Mouse (Mus musculus) megakaryocyte-erythroid progenitor cell, adult 5-6 weeks (primary cell): ENCODE data around the gene Dhrs4. TPM values are rescaled to one million over a fixed set of nuclear protein-coding genes. Genes with fewer than 3 reads are reported as not detected.

Source experiments
- ATAC-seq: replicated peaks from 2 replicates; pipeline ENCODE4 v1.8.0; 2016; ENCODE audit warnings: mild to moderate bottlenecking, inconsistent platforms; ENCODE audit not compliant: severe bottlenecking, poor library complexity, low FRiP score, low TSS enrichment
- total RNA-seq, 2 experiments: library from RNA; stranded (forward) in 1 of 2; stranded (reverse) in 1 of 2; fragments of 200-1000, 215-1000 nt in 1 of 2; fragments of >200 nt in 1 of 2; fragmentation: Nextera tagmentation in 1 of 2; gene quantifications; 2 replicates each; pipeline ENCODE4 v1.2.3; 2014 to 2017

Gene Dhrs4
- total RNA-seq, 2 experiments from 2014 or later = 133 to 189 TPM

DNA sequence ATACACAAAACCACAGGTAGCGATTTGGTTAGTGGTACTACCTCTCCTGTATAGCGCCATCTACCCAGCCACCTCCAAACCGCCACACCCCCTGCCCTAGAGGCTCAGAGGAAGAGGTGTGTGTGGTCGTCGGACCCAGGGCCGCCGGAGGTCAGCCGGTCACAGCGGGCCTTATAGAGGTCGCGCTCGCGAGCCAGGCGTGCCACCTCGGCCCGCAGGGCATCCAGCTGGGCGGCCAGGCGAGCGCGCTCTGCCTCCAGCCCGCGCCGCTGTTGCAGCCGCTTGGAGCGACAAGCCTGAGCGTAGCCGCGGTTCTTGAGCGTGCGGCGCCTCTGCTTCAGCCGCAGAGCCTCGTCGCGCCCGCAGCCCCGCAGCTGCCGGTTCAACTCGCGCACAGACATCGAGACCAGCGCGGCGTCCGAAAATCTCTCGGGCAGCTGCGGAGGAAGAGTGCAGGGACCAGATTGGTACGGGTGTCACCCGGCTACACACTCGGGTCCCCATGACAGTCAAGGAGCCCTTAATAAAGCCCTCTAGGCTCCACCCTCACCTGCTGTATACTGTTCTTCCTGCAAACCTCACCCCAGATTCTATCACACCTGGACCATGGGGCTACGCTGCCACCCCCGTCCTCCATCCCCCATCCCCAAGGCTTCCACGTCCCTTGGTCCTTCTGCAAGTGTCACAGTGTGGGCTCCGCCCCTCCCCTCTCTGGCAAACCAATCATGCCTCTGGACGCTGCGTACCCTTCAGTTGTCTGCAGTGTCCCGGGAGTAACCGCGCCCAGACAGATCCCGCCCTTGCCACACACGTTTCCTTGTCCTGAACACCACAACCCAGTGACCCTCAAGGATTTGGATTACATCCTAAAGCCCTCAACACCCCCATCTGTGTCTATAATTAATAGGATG, 42.1 kb downstream of the Dhrs4 start:
- no peak for ATAC-seq

GRCm38 (mm10) chr14:55524062-55524461, 45.5 kb downstream of the Dhrs4 start:
- no peak for ATAC-seq

GRCm38 (mm10) chr14:55524785-55525184, 46.2 kb downstream of the Dhrs4 start, which contains the start of gene Nrl:
TSS of gene Nrl (minus strand) at chr14:55524981.
- no peak for ATAC-seq

GRCm38 (mm10) chr14:55526674-55527073, 48.1 kb downstream of the Dhrs4 start:
- no peak for ATAC-seq

DNA sequence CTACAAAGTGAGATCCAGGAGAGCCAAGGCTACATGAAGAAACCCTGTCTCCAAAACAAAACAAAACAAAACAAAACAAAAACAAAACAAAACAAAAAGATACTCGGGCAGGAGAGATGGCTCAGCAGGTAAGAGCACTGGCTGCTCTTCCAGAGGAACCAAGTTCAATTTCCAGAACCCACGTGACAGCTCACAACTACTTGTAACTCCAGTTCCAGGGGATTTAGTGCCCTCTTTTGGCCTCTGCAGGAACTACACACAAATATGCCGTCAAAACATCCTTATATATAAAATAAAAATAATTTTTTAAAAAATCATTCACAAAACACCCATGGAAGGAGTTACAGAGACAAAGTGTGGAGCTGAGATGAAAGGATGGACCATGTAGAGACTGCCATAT, 49.4 kb downstream of the Dhrs4 start:
- no peak for ATAC-seq

DNA sequence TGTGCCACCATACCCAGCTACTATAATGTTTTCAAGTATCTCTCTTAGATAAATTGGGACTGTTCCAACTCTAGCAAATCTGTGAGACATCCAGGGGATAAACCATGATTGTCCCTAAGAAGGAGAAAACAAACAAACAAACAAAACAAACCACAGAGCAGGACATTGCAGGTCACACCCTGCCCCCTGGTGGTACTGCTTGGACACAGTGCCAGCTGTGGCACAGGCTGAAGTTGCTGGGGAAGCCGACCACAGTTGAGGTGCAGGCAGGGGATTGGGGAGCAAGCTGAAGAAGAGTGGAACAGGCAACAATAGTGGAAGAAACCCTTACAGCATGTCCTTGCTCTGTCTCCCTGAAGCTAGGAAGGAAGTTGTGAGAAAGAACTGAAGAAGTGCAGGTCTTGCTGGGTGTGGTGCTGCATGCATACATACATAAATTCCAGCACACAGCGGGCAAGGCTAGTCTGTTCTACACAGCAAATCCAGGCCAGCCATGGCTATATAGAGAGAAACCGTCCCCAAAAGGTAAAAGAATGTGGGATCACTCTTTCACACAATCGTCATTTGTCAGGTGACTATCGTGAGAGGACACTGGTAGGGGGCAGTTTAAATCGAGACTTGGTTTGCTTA, 57.7 kb downstream of the Dhrs4 start:
- 0 out of 2 replicates have a peak, but pooled peaks have one; percentile 28 for ATAC-seq

Other genes starting within 250 kb of the Dhrs4 start
- 0.77 and 1.3 TPM in 2 replicates for gene Carmil3, start 11.9 kb downstream of the Dhrs4 start, total RNA-seq (2014; fragmentation: Nextera tagmentation)
- gene Carmil3, start 11.9 kb downstream of the Dhrs4 start, total RNA-seq (2017) = 0.42 and 0.70 TPM in 2 replicates
- not detected in 2 replicates for gene Cpne6, start 31.7 kb downstream of the Dhrs4 start, total RNA-seq (2014; fragmentation: Nextera tagmentation)
- not detected in 2 replicates for gene Cpne6, start 31.7 kb downstream of the Dhrs4 start, total RNA-seq (2017)
- not detected in 2 replicates for gene Nrl, start 46.2 kb downstream of the Dhrs4 start, total RNA-seq (2014; fragmentation: Nextera tagmentation)
- gene Nrl, start 46.2 kb downstream of the Dhrs4 start, total RNA-seq (2017) = not detected in 2 replicates
- gene Pck2, start 61.5 kb downstream of the Dhrs4 start, total RNA-seq (2014; fragmentation: Nextera tagmentation) = 66.0 and 88.0 TPM in 2 replicates
- gene Pck2, start 61.5 kb downstream of the Dhrs4 start, total RNA-seq (2017) = 48.7 and 55.6 TPM in 2 replicates
- 41.6 and 45.9 TPM in 2 replicates for gene Dcaf11, start 81.2 kb downstream of the Dhrs4 start, total RNA-seq (2014; fragmentation: Nextera tagmentation)
- gene Dcaf11, start 81.2 kb downstream of the Dhrs4 start, total RNA-seq (2017) = 48.3 and 115 TPM in 2 replicates
- gene A730061H03Rik, start 81.6 kb downstream of the Dhrs4 start, total RNA-seq (2014; fragmentation: Nextera tagmentation) = 2.7 TPM in 1 of 2 replicates, not detected in the other
- 14.8 TPM in 1 of 2 replicates, not detected in the other for gene A730061H03Rik, start 81.6 kb downstream of the Dhrs4 start, total RNA-seq (2017)
- not detected in 2 replicates for gene Fitm1, start 96.9 kb downstream of the Dhrs4 start, total RNA-seq (2014; fragmentation: Nextera tagmentation)
- gene Fitm1, start 96.9 kb downstream of the Dhrs4 start, total RNA-seq (2017) = not detected in 2 replicates
- gene Psme1, start 99.4 kb downstream of the Dhrs4 start, total RNA-seq (2014; fragmentation: Nextera tagmentation) = 311 and 359 TPM in 2 replicates
- gene Psme1, start 99.4 kb downstream of the Dhrs4 start, total RNA-seq (2017) = 249 and 300 TPM in 2 replicates
- gene Emc9, start 106.5 kb downstream of the Dhrs4 start, total RNA-seq (2014; fragmentation: Nextera tagmentation) = 37.3 and 44.8 TPM in 2 replicates
- gene Emc9, start 106.5 kb downstream of the Dhrs4 start, total RNA-seq (2017) = 22.7 and 26.7 TPM in 2 replicates
- gene Psme2, start 112.4 kb downstream of the Dhrs4 start, total RNA-seq (2014; fragmentation: Nextera tagmentation) = 190 and 268 TPM in 2 replicates
- 208 and 351 TPM in 2 replicates for gene Psme2, start 112.4 kb downstream of the Dhrs4 start, total RNA-seq (2017)
- 35.8 and 47.0 TPM in 2 replicates for gene Rnf31, start 113.0 kb downstream of the Dhrs4 start, total RNA-seq (2014; fragmentation: Nextera tagmentation)
- gene Rnf31, start 113.0 kb downstream of the Dhrs4 start, total RNA-seq (2017) = 23.8 and 46.4 TPM in 2 replicates
- gene Irf9, start 124.8 kb downstream of the Dhrs4 start, total RNA-seq (2014; fragmentation: Nextera tagmentation) = 57.9 and 65.2 TPM in 2 replicates
- 41.6 and 41.7 TPM in 2 replicates for gene Irf9, start 124.8 kb downstream of the Dhrs4 start, total RNA-seq (2017)
- 28.2 and 53.3 TPM in 2 replicates for gene Rec8, start 139.3 kb downstream of the Dhrs4 start, total RNA-seq (2014; fragmentation: Nextera tagmentation)
- 16.0 and 27.6 TPM in 2 replicates for gene Rec8, start 139.3 kb downstream of the Dhrs4 start, total RNA-seq (2017)
- gene Ipo4, start 157.2 kb downstream of the Dhrs4 start, total RNA-seq (2014; fragmentation: Nextera tagmentation) = 79.0 and 101 TPM in 2 replicates
- 21.2 and 26.9 TPM in 2 replicates for gene Ipo4, start 157.2 kb downstream of the Dhrs4 start, total RNA-seq (2017)
- 4.9 and 11.6 TPM in 2 replicates for gene Gm49378, start 159.1 kb downstream of the Dhrs4 start, total RNA-seq (2014; fragmentation: Nextera tagmentation)
- 3.5 and 3.7 TPM in 2 replicates for gene Gm49378, start 159.1 kb downstream of the Dhrs4 start, total RNA-seq (2017)
- gene Tm9sf1, start 165.0 kb downstream of the Dhrs4 start, total RNA-seq (2014; fragmentation: Nextera tagmentation) = 43.8 and 52.6 TPM in 2 replicates
- gene Tm9sf1, start 165.0 kb downstream of the Dhrs4 start, total RNA-seq (2017) = 61.9 and 77.4 TPM in 2 replicates
- gene Tssk4, start 171.4 kb downstream of the Dhrs4 start, total RNA-seq (2014; fragmentation: Nextera tagmentation) = 0.87 and 0.99 TPM in 2 replicates
- 0.69 TPM in 1 of 2 replicates, not detected in the other for gene Tssk4, start 171.4 kb downstream of the Dhrs4 start, total RNA-seq (2017)
- 39.9 and 57.6 TPM in 2 replicates for gene Mdp1, start 181.8 kb downstream of the Dhrs4 start, total RNA-seq (2014; fragmentation: Nextera tagmentation)
- 33.5 and 34.1 TPM in 2 replicates for gene Mdp1, start 181.8 kb downstream of the Dhrs4 start, total RNA-seq (2017)
- gene Gmpr2, start 193.2 kb downstream of the Dhrs4 start, total RNA-seq (2014; fragmentation: Nextera tagmentation) = 20.2 and 31.1 TPM in 2 replicates
- 22.6 and 24.8 TPM in 2 replicates for gene Gmpr2, start 193.2 kb downstream of the Dhrs4 start, total RNA-seq (2017)
- gene Nedd8, start 193.4 kb downstream of the Dhrs4 start, total RNA-seq (2014; fragmentation: Nextera tagmentation) = 398 and 455 TPM in 2 replicates
- gene Nedd8, start 193.4 kb downstream of the Dhrs4 start, total RNA-seq (2017) = 365 and 374 TPM in 2 replicates
- 22.2 and 59.3 TPM in 2 replicates for gene Tinf2, start 203.1 kb downstream of the Dhrs4 start, total RNA-seq (2014; fragmentation: Nextera tagmentation)
- gene Tinf2, start 203.1 kb downstream of the Dhrs4 start, total RNA-seq (2017) = 22.8 and 24.0 TPM in 2 replicates
- not detected in 2 replicates for gene Tgm1, start 235.2 kb downstream of the Dhrs4 start, total RNA-seq (2014; fragmentation: Nextera tagmentation)
- gene Tgm1, start 235.2 kb downstream of the Dhrs4 start, total RNA-seq (2017) = 0.15 TPM in 1 of 2 replicates, not detected in the other
- 14.4 and 20.2 TPM in 2 replicates for gene Rabggta, start 243.5 kb downstream of the Dhrs4 start, total RNA-seq (2014; fragmentation: Nextera tagmentation)
- 7.7 and 12.6 TPM in 2 replicates for gene Rabggta, start 243.5 kb downstream of the Dhrs4 start, total RNA-seq (2017)